Mouse (Mus musculus) retina, embryonic 14.5 days (tissue): ENCODE measurements around the gene Agpat4.
A peak's percentile ranks its signal among the peaks of the same experiment; 100 is the strongest.

Experiments
- DNase-seq: peaks from one replicate; pipeline ENCODE4 v3.0.0-alpha.2; 2015; ENCODE audit warnings: low spot score

Agpat4 gene

GRCm38 (mm10) chr17:12118561-12118925, at the start of gene Agpat4:
Agpat4 (plus strand) TSS chr17:12118704.
- DNase-seq, result peak; percentile 60

GRCm38 (mm10) chr17:12076816-12077215, 41.7 kb upstream of the Agpat4 start:
- peak; percentile 36 for DNase-seq

- no peak for DNase-seq
These were observed 37.6 kb upstream of the Agpat4 start for GRCm38 (mm10) chr17:12080656-12081495.

- no peak for DNase-seq
These were observed 36.3 kb upstream of the Agpat4 start for GRCm38 (mm10) chr17:12082201-12082600.

GRCm38 (mm10) chr17:12090261-12090927, 28.1 kb upstream of the Agpat4 start:
- no peak for DNase-seq

GRCm38 (mm10) chr17:12092901-12093564, 25.5 kb upstream of the Agpat4 start:
- no peak for DNase-seq

GRCm38 (mm10) chr17:12094016-12094415, 24.5 kb upstream of the Agpat4 start:
- no peak for DNase-seq

- no peak for DNase-seq
These were observed 23.5 kb upstream of the Agpat4 start for GRCm38 (mm10) chr17:12094827-12095590.

- DNase-seq, result no peak
These were observed 19.1 kb upstream of the Agpat4 start for GRCm38 (mm10) chr17:12099415-12099814.

- DNase-seq, result no peak
These were observed 16.2 kb upstream of the Agpat4 start for GRCm38 (mm10) chr17:12102326-12102725.

GRCm38 (mm10) chr17:12103781-12104180, 14.7 kb upstream of the Agpat4 start:
- DNase-seq, result no peak

GRCm38 (mm10) chr17:12104245-12104644, 14.3 kb upstream of the Agpat4 start:
- DNase-seq, result no peak

GRCm38 (mm10) chr17:12104690-12105089, 13.8 kb upstream of the Agpat4 start:
- no peak for DNase-seq

GRCm38 (mm10) chr17:12106255-12106654, 12.2 kb upstream of the Agpat4 start:
- DNase-seq, result no peak

GRCm38 (mm10) chr17:12113626-12114025, 4.9 kb upstream of the Agpat4 start:
- DNase-seq, result no peak

GRCm38 (mm10) chr17:12115086-12115485, 3.4 kb upstream of the Agpat4 start:
- no peak for DNase-seq

GRCm38 (mm10) chr17:12118131-12118530, 373 bp upstream of the Agpat4 start:
- DNase-seq, result peak; percentile 20

GRCm38 (mm10) chr17:12118926-12119641, 580 bp downstream of the Agpat4 start:
- peak; percentile 86 for DNase-seq

GRCm38 (mm10) chr17:12119675-12120074, 1.2 kb downstream of the Agpat4 start:
- peak; percentile 76 for DNase-seq

- DNase-seq, result no peak
These were observed 1.8 kb downstream of the Agpat4 start for GRCm38 (mm10) chr17:12120268-12120667.

- no peak for DNase-seq
These were observed 2.8 kb downstream of the Agpat4 start for GRCm38 (mm10) chr17:12121226-12121794.
